Comparison of ENCODE assay signal across 18 mouse cellular contexts in the genomic region with DNA sequence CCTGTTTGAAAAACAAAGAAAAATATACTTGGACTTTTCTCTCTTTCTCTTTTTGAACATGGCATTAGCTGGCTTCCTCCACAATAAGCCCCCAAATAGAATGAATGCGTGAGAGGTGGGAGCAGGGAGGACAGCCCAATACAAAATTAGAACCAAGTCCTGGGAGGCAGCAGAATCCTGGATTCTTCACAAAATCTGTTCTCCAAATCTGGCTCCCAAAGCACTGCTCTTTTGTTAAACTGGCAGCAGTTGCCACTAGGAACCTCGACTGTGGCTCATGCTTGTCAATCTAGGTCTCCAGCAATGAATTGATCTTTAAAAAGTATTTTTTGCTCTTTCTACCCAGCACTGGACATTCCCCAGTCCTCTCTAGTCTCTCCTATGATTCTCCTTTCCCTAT.
"Had no signal": no experiment of that assay in that cellular context is flagged by ENCODE, and none has a peak within 500 bp of the region (broad histone marks: within the 10 kb centered on the region; RNA-seq: fewer than 3 reads in every experiment).

No protein-coding gene starts in this region.

- H3K27ac ChIP-seq: intestine, embryonic 15.5 days; kidney, embryonic 15.5 days; liver, embryonic 13.5 days; midbrain, embryonic 12.5 days; midbrain, embryonic 15.5 days; neural tube, embryonic 12.5 days; neural tube, embryonic 15.5 days had no signal

- DNase-seq: kidney, adult 11 months; kidney, adult 8-10 months; kidney, postnatal 10 days; kidney, postnatal 36 days; liver, embryonic 13.5 days; lung, adult 2 months; lung, postnatal 14 days; lung, postnatal 4 days; right cerebral cortex, adult 18-20 months; right cerebral cortex, postnatal 25 days; thymus, adult 18-20 months; thymus, postnatal 36 days had no signal

- ATAC-seq: intestine, embryonic 15.5 days; midbrain, embryonic 15.5 days had no signal

- H3K4me3 ChIP-seq: intestine, embryonic 15.5 days; kidney, embryonic 15.5 days; liver, embryonic 13.5 days; midbrain, embryonic 12.5 days; midbrain, embryonic 15.5 days; neural tube, embryonic 12.5 days; neural tube, embryonic 15.5 days had no signal
